Mouse (Mus musculus) kidney, postnatal 36 days (tissue): Measurements from ENCODE around the gene Zdhhc6.

Experiments
- DNase-seq, 2 experiments: peaks; one replicate each; pipeline ENCODE4 v3.0.0; 2021 to 2022; ENCODE audit warnings: mixed read lengths in 2 of 2

The Zdhhc6 gene

GRCm38 (mm10) chr19:55257656-55258375 is 58.0 kb downstream of the Zdhhc6 start:
- DNase-seq: no peak

- no peak for DNase-seq
Measured at GRCm38 (mm10) chr19:55256156-55256555, 59.7 kb downstream of the Zdhhc6 start.

DNA sequence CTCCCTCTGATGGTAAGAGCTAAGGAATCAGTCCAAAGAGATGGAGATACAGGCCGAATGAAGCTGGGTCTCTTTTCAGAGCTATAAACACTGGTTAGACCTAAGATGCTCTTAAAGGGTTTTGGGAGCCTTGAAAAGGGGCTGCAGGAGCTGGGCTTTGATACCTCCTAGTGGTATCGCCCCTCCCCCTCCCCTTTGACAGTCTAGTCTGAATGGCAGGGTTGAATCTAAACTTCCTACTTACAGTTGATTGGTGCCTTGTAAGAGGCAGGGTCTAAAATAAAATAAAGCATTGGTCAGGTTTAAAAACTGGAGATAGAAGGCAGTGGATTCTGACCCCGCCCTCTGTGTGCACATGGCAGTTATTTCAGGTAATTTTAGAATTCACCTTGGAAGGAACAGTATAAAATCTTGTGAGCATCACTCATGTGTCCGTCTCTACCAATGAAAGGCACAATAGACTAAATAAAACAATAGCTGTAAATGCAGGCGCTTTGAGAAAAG is 61.3 kb downstream of the Zdhhc6 start:
- DNase-seq: peak in 1 of 2 experiments; percentile 40

DNA sequence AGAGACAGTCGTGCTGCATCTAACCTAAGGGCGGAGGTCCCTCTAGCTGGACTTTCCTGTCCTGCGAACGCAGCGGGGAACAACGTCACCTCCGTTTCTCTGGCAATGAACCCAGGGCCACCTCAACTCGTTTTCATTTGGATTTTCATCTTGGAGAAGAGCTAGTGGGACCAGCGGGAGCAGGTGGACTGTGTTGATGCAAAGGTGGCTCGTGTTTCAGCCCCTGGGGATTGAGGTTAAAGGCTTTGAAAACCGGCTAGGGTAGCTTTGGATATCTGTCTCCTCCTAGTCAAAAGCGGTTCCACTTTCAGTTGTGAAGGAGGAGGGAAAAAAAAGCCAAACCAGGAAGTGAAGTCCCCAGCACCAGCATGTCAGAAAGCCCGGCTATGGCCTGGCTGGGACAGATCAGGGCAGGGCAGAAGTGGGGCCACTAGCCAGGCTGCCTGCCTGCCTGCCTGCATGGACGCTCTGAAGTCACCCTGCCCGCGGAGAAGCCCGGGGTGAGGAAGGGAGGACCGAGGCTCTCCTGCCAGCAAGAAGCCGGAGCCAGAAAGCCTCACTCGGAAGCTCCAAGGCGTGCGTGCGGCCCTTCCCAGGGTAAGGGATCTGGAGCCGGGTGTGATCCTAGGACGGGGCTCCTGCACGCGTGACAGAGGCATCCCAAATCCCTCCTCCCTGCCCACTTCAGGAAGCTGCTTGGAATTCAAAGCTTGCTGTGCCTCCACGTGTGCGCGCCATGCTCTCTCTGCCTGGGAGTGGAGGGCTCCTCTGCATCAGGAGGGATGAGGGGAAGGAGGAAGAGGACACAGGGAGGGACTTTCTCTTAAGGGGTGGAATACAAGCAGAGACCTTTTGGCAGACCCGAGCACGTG is 62.0 kb downstream of the Zdhhc6 start:
- DNase-seq: peak; percentile 63 to 78

GRCm38 (mm10) chr19:55253239-55253569 is 62.6 kb downstream of the Zdhhc6 start:
- no peak for DNase-seq

DNA sequence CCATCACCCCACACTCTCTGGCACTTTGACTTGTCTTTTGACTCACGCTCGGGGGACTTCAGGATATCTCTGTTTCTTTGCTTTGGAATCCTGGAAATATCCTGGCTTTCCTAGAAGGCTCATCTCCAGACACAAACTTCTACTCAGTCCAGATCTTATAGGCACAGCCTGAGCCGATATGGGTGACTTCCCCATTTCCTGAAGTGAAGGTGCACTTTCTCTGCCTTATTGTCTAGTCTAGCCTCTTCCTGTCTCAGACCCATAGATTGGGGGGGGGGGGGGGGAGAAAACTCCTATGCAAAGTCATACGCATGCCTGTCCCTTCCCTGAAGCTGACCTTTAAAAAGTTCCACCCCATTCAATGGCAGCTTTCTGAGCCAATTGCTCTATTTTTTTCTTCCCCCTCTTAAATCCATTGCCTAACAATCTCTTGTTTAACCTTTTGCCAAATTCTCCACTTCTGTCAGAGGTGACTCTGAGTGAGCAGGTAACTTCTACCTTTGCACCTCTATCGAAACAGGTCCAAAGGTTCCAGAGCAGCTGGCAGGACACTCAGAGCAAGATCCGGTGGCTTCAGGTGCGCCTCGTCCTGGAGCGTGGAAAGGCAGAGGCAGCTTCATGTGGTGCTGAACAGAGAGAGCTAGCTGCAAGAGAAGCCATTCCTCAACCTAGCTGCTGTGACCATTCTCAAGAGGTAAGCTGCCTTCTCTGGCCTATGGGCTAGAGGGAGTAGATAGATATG is 64.3 kb downstream of the Zdhhc6 start, which contains the start of gene Acsl5:
Gene Acsl5, plus strand, starts transcription at position 556 of the 742 bp plus-strand sequence.
- DNase-seq: peak; percentile 45 to 62

- no peak for DNase-seq
Measured at GRCm38 (mm10) chr19:55250451-55250850, 65.4 kb downstream of the Zdhhc6 start.

- peak in 1 of 2 experiments; percentile 29 for DNase-seq
Measured at GRCm38 (mm10) chr19:55247991-55248520, 67.8 kb downstream of the Zdhhc6 start.

DNA sequence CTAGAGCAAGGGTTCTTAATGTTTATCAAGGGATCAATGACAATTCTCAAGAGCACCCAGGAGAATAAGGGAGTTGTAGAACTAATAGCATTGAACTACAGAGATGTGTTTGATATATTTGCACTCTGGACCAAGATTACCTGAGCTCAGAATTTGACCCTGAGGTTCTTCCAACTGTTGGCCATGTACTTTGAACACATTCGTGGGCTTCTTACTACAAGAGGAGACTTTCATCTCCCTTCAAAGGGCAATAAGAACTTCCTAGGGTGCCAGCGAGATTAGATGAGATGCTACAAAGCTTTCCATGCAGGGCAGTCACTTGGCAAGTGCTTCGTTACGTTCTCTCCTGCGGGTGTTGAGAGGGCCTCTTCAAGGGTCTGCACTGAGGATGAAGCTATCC is 68.3 kb downstream of the Zdhhc6 start:
- no peak for DNase-seq

GRCm38 (mm10) chr19:55244791-55245231 is 71.0 kb downstream of the Zdhhc6 start:
- DNase-seq: peak; percentile 76 to 82

DNA sequence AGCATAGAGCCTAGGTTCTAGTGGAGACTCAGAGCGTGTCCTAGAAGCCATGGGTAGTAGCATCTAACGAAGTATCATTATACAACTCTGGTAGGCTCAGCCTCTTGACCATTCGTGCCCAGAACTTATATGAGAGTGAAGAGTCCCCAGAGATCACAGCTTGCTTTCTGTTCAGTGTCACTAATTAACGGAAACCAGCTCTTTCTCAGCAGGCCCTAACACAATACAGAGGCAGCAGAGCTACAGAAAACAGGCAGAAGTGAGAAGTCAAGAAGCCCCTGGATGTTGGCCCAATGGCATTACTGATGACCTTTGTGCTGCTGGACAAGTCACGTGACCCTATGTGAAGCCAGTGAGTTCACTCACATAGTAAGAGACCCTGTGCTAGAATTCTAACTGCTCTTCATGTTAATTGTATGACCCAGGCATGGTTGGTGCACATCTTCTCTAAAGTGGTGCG is 74.6 kb downstream of the Zdhhc6 start, which contains the start of gene Gucy2g:
Gene Gucy2g, minus strand, starts transcription at position 51 of the 460 bp plus-strand sequence.
- DNase-seq: no peak

- no peak for DNase-seq
Measured at GRCm38 (mm10) chr19:55239766-55240426, 75.9 kb downstream of the Zdhhc6 start.

DNA sequence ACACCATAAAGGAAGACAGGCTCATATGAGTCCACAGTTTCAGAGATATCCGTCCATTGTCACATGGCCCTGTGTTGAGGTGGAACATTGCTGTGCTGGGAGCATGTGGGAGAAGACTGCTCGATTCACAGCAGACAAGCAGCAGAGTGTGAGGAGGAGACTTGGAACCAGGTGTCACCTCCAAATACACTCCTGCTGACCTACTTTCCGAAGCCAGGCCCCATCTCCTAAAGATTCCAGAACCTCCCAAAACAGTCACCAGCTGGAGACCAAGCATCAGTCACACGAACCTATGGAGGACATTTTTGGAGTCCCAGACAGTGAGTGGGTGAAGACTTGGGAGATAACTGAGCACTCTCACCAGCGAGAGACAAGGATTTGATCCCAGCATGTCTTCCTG is 79.3 kb downstream of the Zdhhc6 start:
- no peak for DNase-seq

DNA sequence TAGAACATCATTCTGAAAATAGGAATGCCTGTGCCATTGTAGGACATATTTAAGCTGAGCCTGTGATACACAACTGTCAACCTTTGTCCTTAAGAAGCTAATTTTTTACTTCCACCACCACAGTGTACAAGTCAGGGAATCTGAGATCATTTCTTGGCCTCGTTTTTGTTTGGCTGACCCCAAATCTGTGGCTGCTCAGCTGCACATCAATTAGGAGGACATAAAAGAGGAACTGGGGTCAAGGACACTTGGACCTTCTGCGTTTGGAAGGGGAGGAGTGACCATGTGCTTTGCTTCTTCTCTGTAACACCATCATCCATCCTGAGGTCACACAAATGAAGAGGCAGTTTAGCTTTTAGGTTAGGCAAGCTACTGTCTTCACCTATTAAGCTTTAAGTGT is 79.8 kb downstream of the Zdhhc6 start:
- DNase-seq: peak; percentile 55 to 69

- DNase-seq: peak; percentile 14 to 18
Measured at GRCm38 (mm10) chr19:55232136-55232535, 83.7 kb downstream of the Zdhhc6 start.

DNA sequence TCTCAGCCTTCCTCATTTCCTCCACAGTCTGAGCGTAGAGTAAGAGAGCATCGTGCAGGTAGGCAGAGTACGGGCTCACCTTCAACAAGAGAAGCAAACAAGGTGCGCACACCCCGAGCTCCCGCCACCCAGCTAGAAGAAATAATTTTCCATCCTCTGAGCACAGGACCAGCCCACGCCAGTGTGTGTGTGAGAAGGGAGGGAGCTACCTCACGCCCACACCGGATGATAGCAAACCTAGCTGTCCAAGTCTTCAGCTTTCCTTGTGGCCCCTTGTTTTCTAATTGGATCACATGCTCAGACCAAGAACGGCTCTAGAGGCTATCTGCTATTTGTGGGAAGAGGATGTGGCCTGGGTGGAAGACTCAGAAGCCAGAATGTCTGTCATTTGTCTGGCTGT is 84.8 kb downstream of the Zdhhc6 start:
- no peak for DNase-seq

GRCm38 (mm10) chr19:55227135-55227534 is 88.7 kb downstream of the Zdhhc6 start:
- no peak for DNase-seq

- no peak for DNase-seq
Measured at GRCm38 (mm10) chr19:55226621-55227020, 89.2 kb downstream of the Zdhhc6 start.

- no peak for DNase-seq
Measured at GRCm38 (mm10) chr19:55222268-55222667, 93.6 kb downstream of the Zdhhc6 start.
